Mouse (Mus musculus) lung, embryonic 16.5 days (tissue): ENCODE measurements at regions not wholly inside any gene's neighbourhood (a gene's known extent, or its start where the extent isn't known, plus 50 kb on each side); places are given as distances from the start of the nearest gene placed in this dataset.

ENCODE experiments used
- ATAC-seq: fragments of 200-750 bp; cut with Nextera tagmentation; 2 replicates; pipeline ENCODE4 v1.8.0; 2017; ENCODE audit warnings: low read depth, mild to moderate bottlenecking, moderate library complexity
- H3K27ac ChIP-seq: fragments of 300-500 bp; sonication (generic); 2 replicates; pipeline ENCODE4 v1.5.1; 2014; ENCODE audit warnings: mild to moderate bottlenecking, control low read depth, low read length
- H3K27me3 ChIP-seq: fragments of 300-500 bp; sonication (generic); 2 replicates; pipeline ENCODE4 v1.6.1; 2014; ENCODE audit warnings: low read depth, low read length, mixed read lengths; ENCODE audit not compliant: control insufficient read depth, insufficient read depth
- H3K36me3 ChIP-seq: fragments of 300-500 bp; sonication (generic); 2 replicates; pipeline ENCODE4 v1.6.1; 2014; ENCODE audit warnings: low read length; ENCODE audit not compliant: control insufficient read depth, insufficient read depth
- H3K4me1 ChIP-seq: fragments of 300-500 bp; sonication (generic); replicated peaks from 2 replicates; pipeline ENCODE4 v1.6.1; 2014; ENCODE audit warnings: low read length, mixed read lengths; ENCODE audit not compliant: control insufficient read depth, insufficient read depth
- H3K4me2 ChIP-seq: fragments of 300-500 bp; sonication (generic); 2 replicates; pipeline ENCODE4 v1.6.1; 2014; ENCODE audit warnings: low read depth, low read length, control low read depth
- H3K4me3 ChIP-seq: fragments of 300-500 bp; sonication (generic); 2 replicates; pipeline ENCODE4 v1.5.1; 2014; ENCODE audit warnings: mild to moderate bottlenecking, low read length, control low read depth
- H3K9ac ChIP-seq: fragments of 300-500 bp; sonication (generic); 2 replicates; pipeline ENCODE4 v1.6.1; 2014; ENCODE audit warnings: low read length, control low read depth
- H3K9me3 ChIP-seq: fragments of 300-500 bp; sonication (generic); 2 replicates; pipeline ENCODE4 v1.6.1; 2016; ENCODE audit warnings: low read length; ENCODE audit not compliant: control insufficient read depth
- WGBS: fragments of 180-500 bp; shearing (Covaris S2); extraction: QIAGEN DNeasy Blood & Tissue Kit; methylation state at CpG from one replicate; pipeline ENCODE4 v1.1.7; 2014; 5-methylcytosine and 5-hydroxymethylcytosine counted together

DNA sequence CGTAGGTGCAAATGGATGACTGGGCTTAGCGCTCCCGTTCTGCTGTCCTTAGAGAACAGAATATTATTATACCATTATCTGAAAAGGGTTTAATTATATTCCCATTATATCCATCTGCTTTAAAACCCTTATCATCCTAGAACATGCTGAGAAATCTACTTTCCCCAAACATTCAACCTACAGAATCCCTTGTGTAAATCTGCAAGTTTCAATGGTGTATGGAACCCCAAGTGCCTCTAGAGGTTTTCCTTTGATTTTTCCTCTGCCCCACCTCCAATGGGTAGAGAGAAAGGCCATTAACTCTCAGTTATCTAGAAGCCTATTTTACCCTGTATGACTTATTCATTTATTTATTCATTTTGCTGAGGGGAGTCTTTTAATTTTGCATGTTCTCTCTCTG, 308.7 kb downstream of the Csnka2ip start:
- Histone ChIP-seq H3K27me3 (no peaks in the 10 kb centered on the region), H3K9ac (no peak overlapping the region), H3K4me1 (no peaks in the 10 kb centered on the region), H3K9me3 (no peaks in the 10 kb centered on the region), H3K4me3 (no peak overlapping the region), H3K36me3 (no peaks in the 10 kb centered on the region), H3K27ac (no peak overlapping the region), H3K4me2 (no peak overlapping the region)
- no peak for ATAC-seq
- WGBS, result 86% methylated on average over 3 of the region's 3 CpGs

DNA sequence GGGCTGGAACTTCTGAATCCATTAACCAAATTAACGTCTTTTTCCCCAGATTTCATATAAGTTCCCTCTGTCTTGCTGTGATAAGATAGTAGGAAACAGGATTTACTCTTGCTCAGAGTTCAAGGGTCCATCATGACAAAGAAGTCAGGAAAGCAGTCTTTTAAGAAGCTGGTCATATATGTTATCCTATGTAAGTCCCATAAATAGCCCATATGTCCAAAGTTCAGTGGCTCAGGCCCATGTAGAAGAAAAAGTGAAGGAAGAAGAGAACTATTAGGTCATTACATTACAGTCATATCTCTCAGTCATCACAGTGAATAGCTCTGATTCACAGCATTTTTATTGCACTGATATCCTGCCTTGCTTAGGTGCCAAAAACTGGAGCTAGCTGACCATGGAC, 316.9 kb downstream of the Csnka2ip start:
- 62% methylated on average over 1 of the region's 1 CpGs for WGBS
- Histone ChIP-seq H3K36me3 (no peaks in the 10 kb centered on the region), H3K4me1 (no peaks in the 10 kb centered on the region), H3K9ac (no peak overlapping the region), H3K4me2 (no peak overlapping the region), H3K27me3 (no peaks in the 10 kb centered on the region), H3K9me3 (no peaks in the 10 kb centered on the region), H3K4me3 (no peak overlapping the region), H3K27ac (no peak overlapping the region)
- ATAC-seq, result no peak

DNA sequence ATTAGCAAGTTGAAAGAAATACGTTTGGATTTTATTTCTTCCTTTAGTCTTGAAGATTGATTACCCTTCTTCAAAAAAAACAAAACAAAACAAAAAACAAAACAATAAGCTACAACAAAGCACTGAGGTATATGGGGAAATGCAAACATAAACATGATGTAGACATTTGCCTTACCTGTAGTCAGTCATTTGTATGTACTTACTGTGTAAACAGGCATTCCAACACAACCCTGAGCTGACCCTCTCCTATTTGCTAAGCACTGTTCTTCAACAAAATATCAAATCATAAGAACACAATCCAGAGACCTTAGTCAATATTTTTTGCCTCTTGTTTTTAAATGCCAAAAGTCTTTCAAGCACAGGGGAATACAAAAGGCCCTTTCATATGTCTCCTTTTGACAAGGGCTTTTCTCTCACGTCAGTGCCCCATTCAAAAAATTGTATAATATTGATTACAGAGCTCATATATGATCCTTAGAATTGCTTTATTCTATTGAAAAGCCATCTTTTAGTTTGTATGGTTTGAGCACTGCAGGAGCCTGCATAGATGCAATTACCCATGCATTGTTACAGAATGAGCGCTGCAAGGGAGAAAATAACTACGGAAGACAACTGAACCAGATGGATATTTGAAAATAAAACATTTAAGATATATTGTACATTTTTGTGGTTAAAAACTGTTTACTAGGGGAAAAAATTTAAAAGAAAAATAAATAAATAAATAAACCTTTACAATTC, 326.2 kb downstream of the Csnka2ip start:
- Histone ChIP-seq H3K4me2 (no peak overlapping the region), H3K4me3 (no peak overlapping the region), H3K36me3 (no peaks in the 10 kb centered on the region), H3K27me3 (no peaks in the 10 kb centered on the region), H3K9me3 (no peaks in the 10 kb centered on the region), H3K9ac (no peak overlapping the region), H3K27ac (no peak overlapping the region), H3K4me1 (no peaks in the 10 kb centered on the region)
- no peak for ATAC-seq
- WGBS, result 82% methylated on average over 4 of the region's 4 CpGs

DNA sequence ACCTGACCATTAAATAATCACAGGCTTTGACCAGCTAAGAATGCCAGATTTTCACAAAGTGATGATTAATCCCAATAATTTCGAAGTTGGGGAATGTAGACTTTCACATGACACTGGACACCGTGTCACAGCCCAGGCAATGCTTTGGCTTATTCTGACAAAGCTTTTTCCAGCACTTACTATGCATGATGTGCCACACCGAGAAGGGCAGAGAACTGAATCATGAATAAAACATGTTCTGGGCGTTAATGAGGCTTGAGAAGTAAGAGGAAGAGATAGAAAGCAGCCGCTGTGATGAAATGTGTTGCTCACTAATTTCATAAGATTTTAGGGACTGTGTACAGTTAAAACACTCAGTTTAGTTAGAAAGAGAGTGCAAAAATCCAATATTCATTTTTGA, 326.8 kb downstream of the Csnka2ip start:
- Histone ChIP-seq H3K9me3 (no peaks in the 10 kb centered on the region), H3K4me1 (no peaks in the 10 kb centered on the region), H3K4me2 (no peak overlapping the region), H3K27ac (no peak overlapping the region), H3K4me3 (no peak overlapping the region), H3K9ac (no peak overlapping the region), H3K36me3 (no peaks in the 10 kb centered on the region), H3K27me3 (no peaks in the 10 kb centered on the region)
- WGBS, result 67% methylated on average over 5 of the region's 5 CpGs
- ATAC-seq, result no peak

DNA sequence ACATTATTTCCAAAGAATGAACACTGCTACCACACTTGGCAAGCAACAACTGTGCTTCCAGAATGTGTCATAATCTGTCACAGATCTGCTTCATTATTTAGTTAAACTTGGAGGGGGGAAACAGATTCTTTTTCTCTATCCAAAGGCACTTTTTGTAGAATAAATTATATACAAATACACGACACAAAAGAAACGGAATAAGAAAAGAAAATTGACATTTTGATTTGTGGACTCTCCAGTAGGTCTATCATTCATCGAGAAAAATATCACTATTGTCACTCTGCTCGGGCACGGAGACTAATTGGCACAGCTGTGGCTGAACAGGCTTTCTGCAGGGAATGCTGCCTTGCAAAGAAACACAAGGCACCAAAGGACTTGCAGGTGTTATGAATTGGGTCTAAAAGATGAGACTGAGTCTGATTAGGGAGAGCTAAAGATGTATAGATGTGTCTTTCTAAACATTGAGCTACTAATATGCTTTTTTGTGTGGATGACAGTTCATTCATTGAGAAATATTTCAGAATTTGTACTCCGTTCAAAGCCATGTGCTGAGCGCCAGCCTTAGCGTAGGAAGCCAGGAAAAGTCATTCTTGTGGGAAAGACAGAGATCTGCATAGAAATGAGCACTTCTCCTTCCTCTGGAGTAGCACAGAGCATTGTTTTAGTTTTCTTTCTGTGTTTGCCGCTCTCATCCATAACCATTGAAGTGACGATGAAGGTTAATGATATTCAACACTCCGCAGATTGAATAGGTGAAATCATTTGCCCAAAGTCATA, 337.1 kb downstream of the Csnka2ip start:
- Histone ChIP-seq H3K27me3 (no peaks in the 10 kb centered on the region), H3K9ac (no peak overlapping the region), H3K36me3 (no peaks in the 10 kb centered on the region), H3K27ac (no peak overlapping the region), H3K4me1 (no peaks in the 10 kb centered on the region), H3K4me3 (no peak overlapping the region), H3K9me3 (no peaks in the 10 kb centered on the region), H3K4me2 (no peak overlapping the region)
- ATAC-seq, result no peak
- 76% methylated on average over 11 of the region's 11 CpGs for WGBS

DNA sequence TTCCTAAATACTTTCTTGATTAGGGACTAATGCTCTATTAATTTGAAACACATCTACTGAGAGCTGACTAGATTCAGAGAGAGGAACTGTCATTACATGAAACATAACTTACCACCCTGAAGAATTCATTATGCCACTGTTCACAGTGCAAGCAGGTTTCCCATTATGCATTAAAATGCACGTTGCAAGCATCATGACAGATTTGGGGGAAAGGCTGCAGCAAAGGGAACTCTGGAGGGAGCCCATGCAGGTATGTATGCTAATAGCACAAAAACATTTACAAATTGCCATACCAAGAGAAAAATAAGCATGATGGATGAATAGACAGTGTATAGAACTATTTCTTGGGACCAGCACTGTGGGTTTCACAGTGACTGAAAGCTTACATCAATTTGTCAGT, 351.1 kb downstream of the Csnka2ip start:
- H3K4me3 ChIP-seq, result no peak overlapping the region
- H3K27ac ChIP-seq, result no peak overlapping the region
- H3K36me3 ChIP-seq, result no peaks in the 10 kb centered on the region
- 50% methylated on average over 1 of the region's 1 CpGs for WGBS
- no peaks in the 10 kb centered on the region for H3K9me3 ChIP-seq
- no peak overlapping the region for H3K9ac ChIP-seq
- H3K4me2 ChIP-seq, result no peak overlapping the region
- H3K4me1 ChIP-seq, result no peaks in the 10 kb centered on the region
- H3K27me3 ChIP-seq, result no peaks in the 10 kb centered on the region
- ATAC-seq, result no peak

DNA sequence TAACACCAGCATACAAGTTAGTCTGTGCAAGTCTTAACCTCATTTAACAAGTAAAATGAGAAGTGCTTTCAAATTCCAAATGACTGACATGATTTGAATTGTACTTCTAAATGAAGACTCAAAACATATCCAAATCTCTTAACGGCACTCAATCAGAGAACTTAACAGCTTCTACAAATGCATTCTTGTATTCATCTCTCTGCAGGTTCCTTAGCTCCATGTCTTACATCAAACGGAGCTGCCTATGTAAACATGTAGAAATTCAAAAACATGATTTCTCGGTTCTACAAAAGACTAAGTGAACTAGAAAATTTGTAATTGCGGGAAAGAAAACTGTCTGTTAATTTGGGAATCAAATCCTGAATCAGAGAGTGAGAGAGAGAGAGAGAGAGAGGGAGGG, 353.5 kb downstream of the Csnka2ip start:
- no peaks in the 10 kb centered on the region for H3K4me1 ChIP-seq
- H3K9ac ChIP-seq, result no peak overlapping the region
- 60% methylated on average over 4 of the region's 4 CpGs for WGBS
- no peak overlapping the region for H3K4me3 ChIP-seq
- no peak overlapping the region for H3K27ac ChIP-seq
- no peaks in the 10 kb centered on the region for H3K36me3 ChIP-seq
- H3K9me3 ChIP-seq, result no peaks in the 10 kb centered on the region
- ATAC-seq, result no peak
- H3K4me2 ChIP-seq, result no peak overlapping the region
- H3K27me3 ChIP-seq, result no peaks in the 10 kb centered on the region

DNA sequence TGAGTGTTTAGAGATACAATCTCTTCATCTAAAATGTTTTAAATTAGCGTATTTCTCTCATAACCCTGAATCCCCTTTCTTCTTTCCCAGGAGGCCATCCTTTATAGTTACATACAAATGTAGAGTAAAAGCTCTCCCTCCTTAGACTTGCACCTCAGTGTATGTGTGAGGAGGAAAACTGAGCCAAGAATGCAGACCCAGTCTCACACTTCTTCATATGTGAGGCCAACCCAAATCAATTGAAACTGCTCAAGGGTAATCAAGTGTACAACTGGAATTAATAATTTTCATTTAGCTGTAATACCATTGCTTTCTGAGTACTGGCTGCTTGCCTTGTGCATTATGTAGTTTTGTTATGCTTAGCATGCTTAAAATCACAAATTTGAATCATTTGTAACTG, 356.3 kb downstream of the Csnka2ip start:
- Histone ChIP-seq H3K4me2 (no peak overlapping the region), H3K4me3 (no peak overlapping the region), H3K27me3 (no peaks in the 10 kb centered on the region), H3K9me3 (no peaks in the 10 kb centered on the region), H3K27ac (no peak overlapping the region), H3K9ac (no peak overlapping the region), H3K4me1 (no peaks in the 10 kb centered on the region), H3K36me3 (no peaks in the 10 kb centered on the region)
- no peak for ATAC-seq
- 80% methylated on average over 1 of the region's 1 CpGs for WGBS

DNA sequence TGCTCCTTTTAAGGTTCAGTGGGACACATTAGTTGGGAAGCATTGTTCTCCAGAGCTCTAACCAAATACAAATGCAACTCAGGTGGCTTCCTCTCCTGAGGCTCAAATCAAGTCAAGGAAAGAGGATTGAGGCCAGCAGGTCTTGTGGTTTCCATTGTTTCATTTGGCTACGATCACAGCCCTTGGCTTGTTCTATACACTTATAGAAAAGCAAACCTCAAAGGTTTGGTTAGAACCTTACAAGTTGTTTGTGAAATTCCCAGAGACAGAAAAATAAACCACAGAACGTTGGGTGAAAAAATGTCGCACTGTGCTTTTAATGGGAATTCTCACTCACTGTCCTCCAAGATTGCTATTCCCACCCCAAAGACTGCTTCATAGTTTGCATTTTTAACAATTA, 360.4 kb upstream of the Epha3 start:
- no peak overlapping the region for H3K4me3 ChIP-seq
- no peak overlapping the region for H3K27ac ChIP-seq
- no peaks in the 10 kb centered on the region for H3K36me3 ChIP-seq
- no peaks in the 10 kb centered on the region for H3K27me3 ChIP-seq
- no peak for ATAC-seq
- no peak overlapping the region for H3K9ac ChIP-seq
- no peaks in the 10 kb centered on the region for H3K4me1 ChIP-seq
- H3K9me3 ChIP-seq, result no peaks in the 10 kb centered on the region
- no peak overlapping the region for H3K4me2 ChIP-seq
- WGBS, result 81% methylated on average over 3 of the region's 3 CpGs
